Mouse (Mus musculus) MEL (cell line): ENCODE measurements around the gene Gfod1. TPM values are rescaled to one million over a fixed set of nuclear protein-coding genes. Genes with fewer than 3 reads are reported as not detected.
A peak's percentile ranks its signal among the peaks of the same experiment; 100 is the strongest.

Source experiments
- DNase-seq: peaks from one replicate; pipeline ENCODE4 v3.0.0; 2011; ENCODE audit warnings: low read depth, low spot score
- H3K27ac ChIP-seq: 2 replicates; pipeline ENCODE4 v1.5.1; 2012; ENCODE audit warnings: low read depth, mild to moderate bottlenecking, control low read depth, low read length, moderate library complexity; ENCODE audit not compliant: control insufficient read depth
- H3K27me3 ChIP-seq, 2 experiments: fragments of 150-350 bp in 1 of 2; sonication (generic) in 1 of 2; 2 replicates each; pipeline ENCODE4 v1.6.1; 2012; ENCODE audit warnings: low read length in 2 of 2, mild to moderate bottlenecking in 2 of 2, improper control_type of control experiment in 1 of 2, moderate library complexity in 1 of 2; ENCODE audit not compliant: insufficient read depth in 2 of 2, control insufficient read depth in 1 of 2
- H3K36me3 ChIP-seq, 2 experiments: 2 replicates each; pipeline ENCODE4 v1.6.1; 2012 to 2014; ENCODE audit warnings: low read length in 2 of 2, improper control_type of control experiment in 1 of 2, inconsistent platforms in 1 of 2, mild to moderate bottlenecking in 1 of 2; ENCODE audit not compliant: insufficient read depth in 2 of 2, control insufficient read depth in 1 of 2
- H3K4me1 ChIP-seq, 2 experiments: fragments of 150-350 bp in 1 of 2; sonication (generic) in 1 of 2; 2 replicates each; pipeline ENCODE4 v1.6.1; 2012; ENCODE audit warnings: low read length in 2 of 2, improper control_type of control experiment in 1 of 2, mild to moderate bottlenecking in 1 of 2; ENCODE audit not compliant: insufficient read depth in 2 of 2, control insufficient read depth in 1 of 2
- H3K4me3 ChIP-seq, 2 experiments: fragments of 150-350 bp in 1 of 2; sonication (generic) in 1 of 2; 2 replicates each; pipeline ENCODE4 v1.5.1; 2012; ENCODE audit warnings: low read depth in 2 of 2, low read length in 2 of 2, mild to moderate bottlenecking in 2 of 2, moderate library complexity in 2 of 2, control low read depth in 1 of 2, improper control_type of control experiment in 1 of 2; ENCODE audit not compliant: control insufficient read depth in 1 of 2, insufficient read depth in 1 of 2
- H3K79me2 ChIP-seq: 2 replicates; pipeline ENCODE4 v1.6.1; 2012; ENCODE audit warnings: mild to moderate bottlenecking, low read length, moderate library complexity; ENCODE audit not compliant: control insufficient read depth, poor library complexity, insufficient read depth
- H3K9ac ChIP-seq: 2 replicates; pipeline ENCODE4 v1.6.1; 2012; ENCODE audit warnings: low read depth, mild to moderate bottlenecking, control low read depth, low read length, moderate library complexity; ENCODE audit not compliant: control insufficient read depth, poor library complexity, severe bottlenecking
- H3K9me3 ChIP-seq: fragments of 150-350 bp; sonication (generic); replicated peaks from 2 replicates; pipeline ENCODE4 v1.6.1; 2012; ENCODE audit warnings: mild to moderate bottlenecking, low read length, improper control_type of control experiment, moderate library complexity; ENCODE audit not compliant: insufficient read depth
- BHLHE40 ChIP-seq: IDR thresholded peaks from 2 replicates; pipeline ENCODE4 v1.6.1; 2012; ENCODE audit warnings: low read depth, mild to moderate bottlenecking, inconsistent platforms, low read length, improper control_type of control experiment, borderline replicate concordance
- CHD1 ChIP-seq: IDR thresholded peaks from 2 replicates; pipeline ENCODE4 v1.6.1; 2012; ENCODE audit warnings: low read depth, mild to moderate bottlenecking, inconsistent platforms, low read length, improper control_type of control experiment
- ELF1 ChIP-seq: IDR thresholded peaks from 2 replicates; pipeline ENCODE4 v1.6.1; 2014; ENCODE audit warnings: low read depth, mild to moderate bottlenecking, inconsistent platforms, low read length, improper control_type of control experiment, moderate library complexity
- GATA1 ChIP-seq: IDR thresholded peaks from 2 replicates; pipeline ENCODE4 v1.6.1; 2011; ENCODE audit warnings: low read depth, low read length, improper control_type of control experiment
- HCFC1 ChIP-seq: IDR thresholded peaks from 2 replicates; pipeline ENCODE4 v1.6.1; 2012; ENCODE audit warnings: low read depth, mild to moderate bottlenecking, inconsistent platforms, low read length, improper control_type of control experiment, moderate library complexity
- KAT2A ChIP-seq: conservative IDR thresholded peaks from 2 replicates; pipeline ENCODE4 v1.6.1; 2012; ENCODE audit warnings: low read depth, low read length, improper control_type of control experiment, inconsistent platforms
- MAZ ChIP-seq: IDR thresholded peaks from 2 replicates; pipeline ENCODE4 v1.6.1; 2012; ENCODE audit warnings: low read depth, mild to moderate bottlenecking, inconsistent platforms, low read length, improper control_type of control experiment
- MEF2A ChIP-seq: IDR thresholded peaks from 2 replicates; pipeline ENCODE4 v1.6.1; 2014; ENCODE audit warnings: low read depth, mild to moderate bottlenecking, inconsistent platforms, low read length, improper control_type of control experiment; ENCODE audit not compliant: poor library complexity, insufficient replicate concordance, severe bottlenecking; ENCODE audit errors: extremely low read depth
- MXI1 ChIP-seq: IDR thresholded peaks from 2 replicates; pipeline ENCODE4 v1.6.1; 2011; ENCODE audit warnings: mild to moderate bottlenecking, low read depth, low read length, improper control_type of control experiment
- NRF1 ChIP-seq: IDR thresholded peaks from 2 replicates; pipeline ENCODE4 v1.6.1; 2014; ENCODE audit warnings: low read depth, mild to moderate bottlenecking, inconsistent platforms, low read length, improper control_type of control experiment, moderate library complexity; ENCODE audit not compliant: poor library complexity, insufficient read depth, severe bottlenecking
- POLR2A ChIP-seq, 2 experiments: IDR thresholded peaks; 2 replicates each; pipeline ENCODE4 v1.6.1; 2011 to 2012; ENCODE audit warnings: low read length in 2 of 2, mild to moderate bottlenecking in 2 of 2, control low read depth in 1 of 2, improper control_type of control experiment in 1 of 2, low read depth in 1 of 2, moderate library complexity in 1 of 2; ENCODE audit not compliant: control insufficient read depth in 1 of 2, insufficient read depth in 1 of 2, poor library complexity in 1 of 2
- POLR2AphosphoS2 ChIP-seq: IDR thresholded peaks from 2 replicates; pipeline ENCODE4 v1.6.1; 2011; ENCODE audit warnings: low read length, improper control_type of control experiment
- RAD21 ChIP-seq: IDR thresholded peaks from 2 replicates; pipeline ENCODE4 v1.6.1; 2011; ENCODE audit warnings: mild to moderate bottlenecking, low read depth, low read length, improper control_type of control experiment
- RCOR1 ChIP-seq: IDR thresholded peaks from 2 replicates; pipeline ENCODE4 v1.6.1; 2012; ENCODE audit warnings: low read depth, mild to moderate bottlenecking, inconsistent platforms, low read length, improper control_type of control experiment
- SIN3A ChIP-seq: IDR thresholded peaks from 2 replicates; pipeline ENCODE4 v1.6.1; 2012; ENCODE audit warnings: low read length, improper control_type of control experiment, inconsistent platforms
- SMC3 ChIP-seq: IDR thresholded peaks from 2 replicates; pipeline ENCODE4 v1.6.1; 2011; ENCODE audit warnings: low read depth, low read length, improper control_type of control experiment
- TAL1 ChIP-seq: IDR thresholded peaks from 2 replicates; pipeline ENCODE4 v1.6.1; 2012; ENCODE audit warnings: mild to moderate bottlenecking, inconsistent platforms, low read length, moderate library complexity, mixed read lengths
- TCF12 ChIP-seq: IDR thresholded peaks from 2 replicates; pipeline ENCODE4 v1.6.1; 2014; ENCODE audit warnings: low read depth, mild to moderate bottlenecking, inconsistent platforms, low read length, improper control_type of control experiment, moderate library complexity
- UBTF ChIP-seq: IDR thresholded peaks from 2 replicates; pipeline ENCODE4 v1.6.1; 2012; ENCODE audit warnings: low read depth, mild to moderate bottlenecking, inconsistent platforms, low read length, improper control_type of control experiment, moderate library complexity, borderline replicate concordance; ENCODE audit not compliant: insufficient read depth
- USF1 ChIP-seq: IDR thresholded peaks from 2 replicates; pipeline ENCODE4 v1.6.1; 2014; ENCODE audit warnings: low read depth, mild to moderate bottlenecking, inconsistent platforms, low read length, improper control_type of control experiment, moderate library complexity
- USF2 ChIP-seq, 2 experiments: IDR thresholded peaks; 2 replicates each; pipeline ENCODE4 v1.6.1; 2011 to 2012; ENCODE audit warnings: improper control_type of control experiment in 2 of 2, low read length in 2 of 2, borderline replicate concordance in 1 of 2, inconsistent platforms in 1 of 2, low read depth in 1 of 2, mild to moderate bottlenecking in 1 of 2; ENCODE audit not compliant: insufficient read depth in 1 of 2
- ZMIZ1 ChIP-seq: IDR thresholded peaks from 2 replicates; pipeline ENCODE4 v1.6.1; 2012; ENCODE audit warnings: low read depth, mild to moderate bottlenecking, inconsistent platforms, low read length, improper control_type of control experiment, moderate library complexity
- ZNF384 ChIP-seq: IDR thresholded peaks from 2 replicates; pipeline ENCODE4 v1.6.1; 2012; ENCODE audit warnings: low read depth, mild to moderate bottlenecking, inconsistent platforms, low read length, improper control_type of control experiment
- polyA plus RNA-seq, 2 experiments: library from polyadenylated mRNA; stranded (reverse) in 1 of 2; unstranded in 1 of 2; fragments of >175 nt in 1 of 2; fragments of >200 nt in 1 of 2; gene quantifications; 2 replicates each; pipeline versions ENCODE4 v1.2.1 to v1.2.4; 2012; ENCODE audit warnings: low replicate concordance in 2 of 2, low read depth in 1 of 2; ENCODE audit not compliant: insufficient read length in 2 of 2, insufficient read depth in 1 of 2, missing spikeins in 1 of 2
- total RNA-seq: library from RNA; depleted of rRNA; stranded (reverse); fragments of 300-350 nt; gene quantifications from 2 replicates; pipeline ENCODE4 v1.2.3, GENCODE M21; 2012

The Gfod1 gene
- total and polyA plus RNA-seq, 3 experiments: 0.27 to 0.93 TPM; not detected in 1

DNA sequence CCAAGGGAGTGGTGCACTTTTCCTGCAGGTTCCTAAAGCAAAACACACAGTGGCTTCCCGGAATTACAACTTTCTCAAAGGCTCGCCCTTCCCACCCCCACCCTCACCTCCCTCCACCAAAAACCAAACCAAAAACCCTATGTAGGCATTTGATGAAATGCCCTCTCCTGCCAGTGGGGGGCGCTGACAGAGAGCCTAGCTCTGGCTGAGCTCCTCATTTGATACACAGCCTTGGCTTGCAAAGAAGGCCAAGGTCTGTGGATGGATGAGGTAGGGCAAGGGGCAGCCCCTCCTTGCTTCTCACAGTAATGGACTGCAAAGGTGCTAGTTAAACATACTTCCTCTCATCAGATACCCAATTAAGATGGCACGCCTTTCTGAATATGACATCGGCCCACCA, 104.2 kb downstream of the Gfod1 start (continued):
- TF ChIP-seq SIN3A (no peak), UBTF (no peak), BHLHE40 (0 out of 2 replicates have a peak, but pooled peaks have one; percentile 6), MXI1 (no peak), ZNF384 (no peak), POLR2A (IDR thresholded peaks at IDR 0.05; ENCODE audit: control insufficient read depth in 1 of 2, insufficient read depth in 1 of 2, low read depth in 1 of 2, low read length in 2 of 2, poor library complexity in 1 of 2) (no peak), KAT2A (no peak), GATA1 (no peak), POLR2AphosphoS2 (no peak), USF2 (IDR thresholded peaks at IDR 0.05; ENCODE audit: borderline replicate concordance in 1 of 2, insufficient read depth in 1 of 2, low read depth in 1 of 2, low read length in 2 of 2) (no peak), USF1 (no peak), NRF1 (no peak), MEF2A (no peak), CHD1 (no peak), TAL1 (no peak), RAD21 (peak; percentile 55), HCFC1 (no peak), ZMIZ1 (no peak)

DNA sequence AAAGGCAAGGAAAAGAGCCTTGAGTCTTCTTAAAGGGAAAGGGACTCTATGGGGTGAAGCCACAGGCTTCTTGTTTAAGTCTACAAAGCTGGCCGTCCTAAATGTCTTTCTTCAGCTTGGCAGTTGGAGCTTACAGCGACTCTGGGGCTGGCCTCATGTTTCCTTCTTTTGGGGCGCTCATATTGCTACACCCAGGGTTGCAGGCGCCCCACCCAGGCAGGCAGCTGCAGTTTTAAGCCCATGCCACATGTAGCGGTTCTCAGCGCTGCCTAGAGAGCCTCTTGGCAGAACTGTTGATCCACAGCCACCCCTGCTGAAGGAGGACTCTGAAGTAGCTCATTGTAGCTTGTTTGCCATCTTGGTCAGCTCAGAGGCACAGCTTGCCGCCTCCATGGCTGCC, 104.7 kb downstream of the Gfod1 start:
- H3K9ac ChIP-seq: no peak overlapping the region
- H3K36me3 ChIP-seq: peaks cover 0 to 3% of the 10 kb centered on the region in 2 experiments; a peak in 2 of 4 replicates
- H3K79me2 ChIP-seq: no peaks in the 10 kb centered on the region
- no peaks in the 10 kb centered on the region for H3K9me3 ChIP-seq
- no peak overlapping the region for H3K27ac ChIP-seq
- no peak overlapping the region for H3K4me3 ChIP-seq
- H3K27me3 ChIP-seq: no peaks in the 10 kb centered on the region
- H3K4me1 ChIP-seq: peaks cover 2 to 12% of the 10 kb centered on the region in 2 experiments; a peak in 3 of 4 replicates
- TF ChIP-seq CHD1 (no peak), SMC3 (no peak), RAD21 (no peak), RCOR1 (no peak), ELF1 (no peak), TCF12 (no peak), USF1 (no peak), MAZ (no peak), POLR2A (IDR thresholded peaks at IDR 0.05; ENCODE audit: control insufficient read depth in 1 of 2, insufficient read depth in 1 of 2, low read depth in 1 of 2, low read length in 2 of 2, poor library complexity in 1 of 2) (no peak)
- DNase-seq: no peak
